10 mouse cellular contexts compared by ENCODE assay signal in the genomic region with DNA sequence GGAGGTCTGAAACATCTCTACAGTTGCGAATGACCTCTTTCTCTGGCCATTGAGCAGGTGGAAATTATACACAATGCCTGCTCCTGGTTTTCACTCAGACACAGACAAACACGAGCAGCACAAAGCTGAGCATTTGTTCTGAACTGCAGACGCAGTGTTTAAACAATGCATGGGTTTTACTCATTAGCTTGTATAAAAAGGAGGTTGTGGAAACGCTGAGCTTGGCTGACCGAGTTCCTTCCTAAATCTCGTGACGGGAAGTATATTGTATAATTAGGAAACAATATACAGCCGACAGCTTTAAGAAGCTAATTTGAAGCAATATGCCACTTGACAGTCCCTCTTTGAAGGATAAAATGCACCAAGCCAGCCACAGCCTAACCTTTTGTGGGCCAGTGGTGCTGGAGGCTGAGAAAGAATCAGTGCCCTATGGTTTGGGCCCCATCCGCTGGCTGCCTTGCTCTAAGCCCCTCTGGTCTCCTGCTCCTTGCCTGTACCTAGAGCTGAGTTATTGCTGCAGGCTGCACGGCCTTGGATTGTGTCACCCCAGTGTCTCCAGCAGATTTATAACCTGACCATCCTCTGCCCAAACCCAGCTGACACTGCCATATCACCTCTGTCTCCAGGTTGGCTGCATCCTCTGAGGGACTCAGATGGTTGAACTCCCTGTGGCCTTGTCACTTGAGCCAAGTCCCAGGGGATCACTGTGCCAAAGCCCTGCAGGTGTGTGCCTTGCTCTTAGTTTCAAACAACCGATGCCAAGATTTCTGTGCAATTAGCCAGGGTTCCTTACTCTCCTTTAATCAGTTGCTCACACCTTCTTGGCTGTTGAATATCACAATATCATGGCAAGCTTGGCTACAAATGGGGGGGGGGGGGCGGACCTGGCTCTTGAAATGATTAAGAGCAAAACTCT. TPM values are rescaled to one million over a fixed set of nuclear protein-coding genes. Genes with fewer than 3 reads are reported as not detected.
A peak's percentile ranks its signal among the peaks of the same experiment; 100 is the strongest.
DNase-seq lines count a peak whose midpoint lies in the region; ATAC-seq and TF ChIP-seq lines count a peak whose summit lies in the region.
"Had no signal": no experiment of that assay in that cellular context is flagged by ENCODE, and none has a peak within 500 bp of the region (broad histone marks: within the 10 kb centered on the region; RNA-seq: fewer than 3 reads in every experiment).

No protein-coding gene starts in this region.

- no peaks in the 10 kb centered on the region for H3K27me3 ChIP-seq in embryonic facial prominence, embryonic 11.5 days (ENCODE audit: control insufficient read depth, insufficient read depth, low read length)
- H3K27me3 ChIP-seq in hindbrain, embryonic 12.5 days = 0 out of 2 replicates have a peak, but pooled peaks cover 3% of the 10 kb centered on the region
- H3K27me3 ChIP-seq in midbrain, embryonic 12.5 days = peaks cover 9% of the 10 kb centered on the region

- WGBS in embryonic facial prominence, embryonic 11.5 days = 25% methylated on average over 12 of the region's 12 CpGs
- WGBS in hindbrain, embryonic 12.5 days = 23% methylated on average over 12 of the region's 12 CpGs
- WGBS in midbrain, embryonic 12.5 days = 21% methylated on average over 12 of the region's 12 CpGs

- TF ChIP-seq CTCF in bone marrow macrophage, adult 2 months (IDR thresholded peaks at IDR 0.05; ENCODE audit: low read depth, low read length) = no peak

- peak; percentile 34 for DNase-seq in embryonic facial prominence, embryonic 11.5 days (ENCODE audit: low spot score)
- no peak for DNase-seq in gastrocnemius, postnatal 4 days (ENCODE audit: low spot score in 2 of 2)
- no peak for DNase-seq in gastrocnemius, postnatal 14 days
- DNase-seq in cerebellum, adult 11-12 months = no peak
- DNase-seq: kidney, postnatal 4 days had no signal

- H3K9ac ChIP-seq in embryonic facial prominence, embryonic 11.5 days (replicated peaks; ENCODE audit: low read length) = no peak overlapping the region
- peak overlapping the region; percentile 38; the same call in 1 of the 2 replicates for H3K9ac ChIP-seq in hindbrain, embryonic 12.5 days
- 0 out of 2 replicates have a peak overlapping the region, but pooled peaks have one; percentile 2 for H3K9ac ChIP-seq in midbrain, embryonic 12.5 days (replicated peaks)

- no peaks in the 10 kb centered on the region for H3K9me3 ChIP-seq in embryonic facial prominence, embryonic 11.5 days (replicated peaks; ENCODE audit: control insufficient read depth, low read length)
- no peaks in the 10 kb centered on the region for H3K9me3 ChIP-seq in hindbrain, embryonic 12.5 days (replicated peaks)
- no peaks in the 10 kb centered on the region for H3K9me3 ChIP-seq in midbrain, embryonic 12.5 days

- peaks cover 9% of the 10 kb centered on the region for H3K4me1 ChIP-seq in bone marrow macrophage, adult 2 months (ENCODE audit: control insufficient read depth, insufficient read depth, low read length)
- peaks cover 12% of the 10 kb centered on the region for H3K4me1 ChIP-seq in embryonic facial prominence, embryonic 11.5 days (ENCODE audit: control insufficient read depth, insufficient read depth, low read length)
- peaks cover 32% of the 10 kb centered on the region for H3K4me1 ChIP-seq in hindbrain, embryonic 12.5 days
- H3K4me1 ChIP-seq in midbrain, embryonic 12.5 days = peaks cover 21% of the 10 kb centered on the region

- H3K4me3 ChIP-seq in bone marrow macrophage, adult 2 months (ENCODE audit: insufficient read depth, low read length) = no peak overlapping the region
- no peak overlapping the region for H3K4me3 ChIP-seq in embryonic facial prominence, embryonic 11.5 days (ENCODE audit: low read depth, low read length)
- no peak overlapping the region for H3K4me3 ChIP-seq in hindbrain, embryonic 12.5 days
- H3K4me3 ChIP-seq in midbrain, embryonic 12.5 days = no peak overlapping the region

- peak overlapping the region; percentile 52; the same call in 1 of the 2 replicates for H3K27ac ChIP-seq in bone marrow macrophage, adult 2 months (ENCODE audit: insufficient read depth, low read depth, low read length)
- H3K27ac ChIP-seq in embryonic facial prominence, embryonic 11.5 days (replicated peaks; ENCODE audit: low read depth, low read length) = peak overlapping the region; percentile 64
- 0 out of 2 replicates have a peak overlapping the region, but pooled peaks have one; percentile 8 for H3K27ac ChIP-seq in hindbrain, embryonic 12.5 days
- peak overlapping the region; percentile 46; the same call in 1 of the 2 replicates for H3K27ac ChIP-seq in midbrain, embryonic 12.5 days (replicated peaks)

- no peaks in the 10 kb centered on the region for H3K36me3 ChIP-seq in embryonic facial prominence, embryonic 11.5 days (replicated peaks; ENCODE audit: control insufficient read depth, insufficient read depth, low read depth, low read length)
- no peaks in the 10 kb centered on the region for H3K36me3 ChIP-seq in hindbrain, embryonic 12.5 days
- H3K36me3 ChIP-seq in midbrain, embryonic 12.5 days = no peaks in the 10 kb centered on the region

- no peak overlapping the region for H3K4me2 ChIP-seq in embryonic facial prominence, embryonic 11.5 days (ENCODE audit: low read depth, low read length)
- no peak overlapping the region; the same call in 1 of the 2 replicates for H3K4me2 ChIP-seq in hindbrain, embryonic 12.5 days (replicated peaks)
- peak overlapping the region; percentile 21; the same call in 1 of the 2 replicates for H3K4me2 ChIP-seq in midbrain, embryonic 12.5 days (replicated peaks)

- intact Hi-C loops in gastrocnemius, postnatal 14 days (cut with DNase I; ENCODE audit: low total_unique reads) = loop anchor here (5.0 to 10.0 kb wide), 2 partner anchors 184 to 237 kb away; no protein-coding TSS in a partner anchor

- TF ChIP-seq POLR2A in bone marrow macrophage, adult 2 months (IDR thresholded peaks at IDR 0.05; ENCODE audit: borderline replicate concordance, low read depth, low read length) = no peak

- no peak for ATAC-seq in embryonic facial prominence, embryonic 11.5 days (replicated peaks; ENCODE audit: insufficient number of reproducible peaks, low FRiP score, low TSS enrichment, low read depth)
- peak; percentile 21; the same call in 1 of the 2 replicates for ATAC-seq in hindbrain, embryonic 12.5 days (ENCODE audit: low FRiP score)
- peak; percentile 40 for ATAC-seq in midbrain, embryonic 12.5 days (ENCODE audit: low FRiP score, low read depth)
- ATAC-seq in activated CD4-positive, CD25-positive, alpha-beta regulatory T cell, adult 4 months = no peak

RNA-seq across cellular contexts. Expression of gene Twist2, which starts 42.4 kb away (rescaled TPM):
- polyA plus RNA-seq in bone marrow macrophage, adult 2 months (2012; ENCODE audit: insufficient read depth, insufficient read length, missing spikeins) = 0.42 TPM in 1 of 2 replicates, not detected in the other
- polyA plus RNA-seq in embryonic facial prominence, embryonic 11.5 days (2014; fragmentation: Nextera tagmentation; extraction: Ambion mirVana) = 52.3 and 59.4 TPM in 2 replicates
- polyA plus RNA-seq in hindbrain, embryonic 12.5 days (2016; fragmentation: Nextera tagmentation; extraction: Ambion mirVana) = 22.6 and 26.7 TPM in 2 replicates
- 7.2 and 10.1 TPM in 2 replicates for polyA plus RNA-seq in midbrain, embryonic 12.5 days (2016; fragmentation: Nextera tagmentation; extraction: Ambion mirVana)
- 1 to 10 TPM; 6.1 to 6.8 TPM for total RNA-seq in gastrocnemius, postnatal 4 days (2021)
- 1 to 10 TPM; 2.0 to 2.5 TPM for total RNA-seq in gastrocnemius, postnatal 14 days (2021)
- polyA plus RNA-seq in activated CD4-positive, CD25-positive, alpha-beta regulatory T cell, adult 4 months (2017; shearing (Covaris generic)) = not detected
- total RNA-seq: CH12.LX had no signal

Comparison
In these comparisons a context has a peak if more than half of its experiments do, and no peak if none do; other contexts are left out.
1. H3K27ac ChIP-seq: peak in every context shown above with its lines; median percentile 64 in embryonic facial prominence, embryonic 11.5 days; 52 in bone marrow macrophage, adult 2 months; 46 in midbrain, embryonic 12.5 days; 8 in hindbrain, embryonic 12.5 days.
2. ATAC-seq: peak in hindbrain, embryonic 12.5 days (single experiment) and midbrain, embryonic 12.5 days (single experiment); none in embryonic facial prominence, embryonic 11.5 days (single experiment) and activated CD4-positive, CD25-positive, alpha-beta regulatory T cell, adult 4 months (single experiment).